In genomic region chrX:11039278-11039677, GRCm38 (mm10) we compare ENCODE assay signal across 21 mouse cellular contexts.
DNase-seq lines count a peak whose midpoint lies in the region; ATAC-seq lines count a peak whose summit lies in the region.
"Had no signal": no experiment of that assay in that cellular context is flagged by ENCODE, and none has a peak within 500 bp of the region (broad histone marks: within the 10 kb centered on the region; RNA-seq: fewer than 3 reads in every experiment).

No protein-coding gene starts in this region.

- intact Hi-C loops in heart, postnatal 10 days (cut with DNase I): no loop called here

- peak; percentile 7 for DNase-seq in c-Kit-positive CD71-negative TER-119-negative erythroid progenitor cells, embryonic 14.5 days (ENCODE audit: low read depth)
- DNase-seq in heart, postnatal 10 days: no peak
- no peak for DNase-seq in heart, postnatal 4 days
- no peak for DNase-seq in lung, postnatal 10 days
- DNase-seq: adrenal gland, adult 2 months; adrenal gland, postnatal 10 days; adrenal gland, postnatal 25 days; B cell, adult 2 months; cerebellum, adult 11-12 months; cerebellum, adult 2 months; cerebellum, adult 9-10 months; cerebellum, postnatal 10 days; cerebellum, postnatal 25 days; embryo, embryonic 11 days had no signal

- ATAC-seq in granulocyte monocyte progenitor cell, adult 5-6 weeks (replicated peaks; ENCODE audit: poor library complexity, severe bottlenecking): peak; percentile 100
- ATAC-seq in megakaryocyte, adult 5-6 weeks (ENCODE audit: poor library complexity, severe bottlenecking): peak; percentile 94
- ATAC-seq: activated CD4-positive, CD25-positive, alpha-beta regulatory T cell, adult 4 months; CD4-positive, CD25-positive, alpha-beta regulatory T cell, adult 4 months; forebrain, embryonic 14.5 days; forebrain, embryonic 16.5 days; Patski had no signal
